Mouse (Mus musculus) liver, postnatal 0 days (tissue): ENCODE results near the gene Usp5. TPM values are rescaled to one million over a fixed set of nuclear protein-coding genes. Genes with fewer than 3 reads are reported as not detected.

Source experiments
- ATAC-seq: fragments of 200-750 bp; cut with Nextera tagmentation; 2 replicates; pipeline ENCODE4 v1.8.0; 2017; ENCODE audit warnings: mild to moderate bottlenecking, moderate library complexity
- DNase-seq: peaks from one replicate; pipeline ENCODE4 v3.0.0-alpha.2; 2016
- H3K27ac ChIP-seq: fragments of 300-500 bp; sonication (generic); 2 replicates; pipeline ENCODE4 v1.5.1; 2014; ENCODE audit warnings: antibody characterized with exemption, moderate library complexity, mild to moderate bottlenecking, low read depth
- H3K27me3 ChIP-seq: fragments of 300-500 bp; sonication (generic); 2 replicates; pipeline ENCODE4 v1.6.1; 2014; ENCODE audit warnings: low read length, control low read depth, mixed read lengths; ENCODE audit not compliant: insufficient read depth
- H3K36me3 ChIP-seq: fragments of 300-500 bp; sonication (generic); replicated peaks from 2 replicates; pipeline ENCODE4 v1.6.1; 2014; ENCODE audit warnings: mild to moderate bottlenecking, control low read depth, low read length, moderate library complexity, mixed read lengths; ENCODE audit not compliant: insufficient read depth
- H3K4me1 ChIP-seq: fragments of 300-500 bp; sonication (generic); 2 replicates; pipeline ENCODE4 v1.6.1; 2014; ENCODE audit warnings: antibody characterized with exemption, mild to moderate bottlenecking, control low read depth; ENCODE audit not compliant: insufficient read depth
- H3K4me2 ChIP-seq: fragments of 300-500 bp; sonication (generic); 2 replicates; pipeline ENCODE4 v1.6.1; 2014; ENCODE audit warnings: low read depth, mild to moderate bottlenecking, low read length, moderate library complexity, mixed read lengths
- H3K4me3 ChIP-seq: fragments of 300-500 bp; sonication (generic); 2 replicates; pipeline ENCODE4 v1.5.1; 2014; ENCODE audit warnings: low read depth, low read length
- H3K9ac ChIP-seq: fragments of 300-500 bp; sonication (generic); replicated peaks from 2 replicates; pipeline ENCODE4 v1.6.1; 2014; ENCODE audit warnings: mild to moderate bottlenecking, moderate library complexity
- H3K9me3 ChIP-seq: fragments of 300-500 bp; sonication (generic); 2 replicates; pipeline ENCODE4 v1.6.1; 2016; ENCODE audit warnings: mild to moderate bottlenecking, control low read depth, low read length, mixed read lengths
- CTCF ChIP-seq: sonication (generic); IDR thresholded peaks from 2 replicates; pipeline ENCODE4 v1.5.1; 2016; ENCODE audit warnings: antibody characterized with exemption, low read depth
- EP300 ChIP-seq: IDR thresholded peaks from 2 replicates; pipeline ENCODE4 v1.6.1; 2016; ENCODE audit warnings: antibody characterized with exemption, low read depth, mild to moderate bottlenecking
- WGBS: fragments of 180-500 bp; shearing (Covaris S2); extraction: QIAGEN DNeasy Blood & Tissue Kit; methylation state at CpG from one replicate; pipeline ENCODE4 v1.1.7; 2014; ENCODE audit not compliant: insufficient replicate concordance; 5-methylcytosine and 5-hydroxymethylcytosine counted together
- polyA plus RNA-seq: library from polyadenylated mRNA; unstranded; fragments of >200 nt; fragmentation: Nextera tagmentation; extraction: Ambion mirVana; gene quantifications from 2 replicates; pipeline ENCODE4 v1.2.1, GENCODE M21; 2015

Gene Usp5
- polyA plus RNA-seq, 1 experiment from 2014 or later, result 36.6 TPM

- H3K4me1 ChIP-seq, result peaks cover 9% of the 10 kb centered on the region
- peak overlapping the region; percentile 82 for H3K4me2 ChIP-seq
- TF ChIP-seq CTCF, result no peak
- TF ChIP-seq EP300, result no peak
- no peak overlapping the region for H3K27ac ChIP-seq
- 2% methylated on average over 7 of the region's 16 CpGs for WGBS
- ATAC-seq (peak; percentile 28; the same call in 1 of the 2 replicates), DNase-seq (no peak)
- H3K36me3 ChIP-seq, result no peaks in the 10 kb centered on the region
- H3K27me3 ChIP-seq, result peaks cover 64% of the 10 kb centered on the region
- peak overlapping the region; percentile 45 for H3K4me3 ChIP-seq
- H3K9ac ChIP-seq, result no peak overlapping the region; the same call in 1 of the 2 replicates
- H3K9me3 ChIP-seq, result no peaks in the 10 kb centered on the region
These were observed 33.9 kb upstream of the Usp5 start for GRCm38 (mm10) chr6:124863125-124863657.

- Histone ChIP-seq H3K36me3 (no peaks in the 10 kb centered on the region), H3K27ac (no peak overlapping the region), H3K9ac (no peak overlapping the region), H3K9me3 (no peaks in the 10 kb centered on the region), H3K4me1 (peaks cover 9% of the 10 kb centered on the region), H3K4me3 (no peak overlapping the region), H3K27me3 (peaks cover 70% of the 10 kb centered on the region), H3K4me2 (no peak overlapping the region)
- TF ChIP-seq EP300 (no peak), CTCF (no peak)
- DNase-seq (no peak), ATAC-seq (no peak)
- 24% methylated on average over 8 of the region's 8 CpGs for WGBS
These were observed 33.3 kb upstream of the Usp5 start for GRCm38 (mm10) chr6:124862406-124863124.

DNA sequence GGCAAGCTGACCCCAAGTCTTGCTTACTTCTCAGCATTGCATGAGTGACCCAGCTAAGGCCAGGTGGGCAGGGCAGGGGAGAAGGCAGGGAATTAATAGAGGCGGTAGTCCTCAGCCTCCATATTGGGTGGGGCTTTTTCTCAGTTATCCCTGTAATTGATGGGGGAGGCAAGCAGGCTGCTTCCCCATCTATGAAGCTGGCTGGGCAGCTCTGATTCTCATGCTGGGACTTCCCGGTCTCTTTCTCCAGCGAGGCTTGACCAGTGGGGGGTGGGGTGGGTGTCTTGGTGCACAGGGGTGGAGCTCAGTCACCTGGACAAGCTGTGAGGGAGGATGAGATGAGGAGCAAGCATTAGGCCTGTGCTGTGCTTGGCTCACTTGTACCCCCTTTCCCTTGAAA lies 32.5 kb upstream of the Usp5 start:
- Histone ChIP-seq H3K36me3 (no peaks in the 10 kb centered on the region), H3K27ac (no peak overlapping the region), H3K4me3 (no peak overlapping the region), H3K9me3 (no peaks in the 10 kb centered on the region), H3K4me2 (no peak overlapping the region), H3K4me1 (peaks cover 13% of the 10 kb centered on the region), H3K9ac (no peak overlapping the region), H3K27me3 (peaks cover 77% of the 10 kb centered on the region)
- 54% methylated on average over 3 of the region's 3 CpGs for WGBS
- DNase-seq, result no peak
- no peak for ATAC-seq
- no peak for TF ChIP-seq CTCF
- no peak for TF ChIP-seq EP300

DNA sequence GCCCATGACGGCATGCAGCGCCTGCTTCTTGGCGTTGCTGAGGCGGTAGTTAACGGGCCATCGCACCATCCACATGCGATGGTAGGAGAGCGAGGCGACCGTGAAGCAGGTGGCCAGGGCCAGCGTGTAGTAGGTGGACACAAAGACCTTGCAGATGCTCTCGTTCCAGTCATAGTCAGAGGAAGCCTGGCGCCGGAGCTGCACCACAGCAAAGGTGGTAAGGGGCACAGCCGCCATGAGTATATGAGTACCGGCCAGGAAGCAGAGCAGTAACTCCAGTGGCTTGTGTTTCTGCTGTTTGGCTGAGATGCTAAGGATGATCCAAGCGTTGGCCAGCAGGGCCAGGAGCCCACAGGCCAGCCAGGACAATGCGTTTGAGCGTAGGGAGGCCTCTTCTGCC lies 32.0 kb upstream of the Usp5 start:
- H3K36me3 ChIP-seq, result no peaks in the 10 kb centered on the region
- H3K4me2 ChIP-seq, result no peak overlapping the region
- ATAC-seq (no peak), DNase-seq (no peak)
- no peak overlapping the region for H3K4me3 ChIP-seq
- H3K9ac ChIP-seq, result no peak overlapping the region
- peaks cover 13% of the 10 kb centered on the region for H3K4me1 ChIP-seq
- TF ChIP-seq EP300, result no peak
- no peaks in the 10 kb centered on the region for H3K9me3 ChIP-seq
- H3K27ac ChIP-seq, result no peak overlapping the region
- peaks cover 82% of the 10 kb centered on the region for H3K27me3 ChIP-seq
- WGBS, result 81% methylated on average over 18 of the region's 19 CpGs

DNA sequence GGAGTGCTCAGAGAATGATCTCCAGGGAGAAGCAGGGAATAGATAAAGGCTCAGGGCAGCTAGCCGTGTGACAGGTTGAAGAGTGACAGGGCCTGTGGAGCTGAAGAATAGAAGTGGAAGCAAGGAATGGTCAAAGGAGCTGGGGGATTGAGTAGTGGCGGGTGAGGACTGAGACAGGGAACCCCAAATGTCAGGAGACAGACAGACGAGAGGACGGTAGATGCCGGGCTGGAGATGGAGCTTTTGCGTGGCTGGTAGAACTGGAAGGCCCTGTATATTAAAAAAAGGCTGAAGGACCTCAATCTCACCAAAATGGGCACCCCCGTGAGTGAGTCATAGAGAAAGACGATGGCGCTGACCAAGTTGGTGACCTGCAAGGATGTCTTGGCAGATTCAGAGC lies 31.2 kb upstream of the Usp5 start:
- no peaks in the 10 kb centered on the region for H3K9me3 ChIP-seq
- no peak for ATAC-seq
- TF ChIP-seq CTCF (no peak), EP300 (no peak)
- H3K27ac ChIP-seq, result no peak overlapping the region
- WGBS, result 81% methylated on average over 9 of the region's 9 CpGs
- no peak overlapping the region for H3K4me3 ChIP-seq
- H3K9ac ChIP-seq, result no peak overlapping the region
- no peak for DNase-seq
- H3K27me3 ChIP-seq, result peaks cover 88% of the 10 kb centered on the region
- no peak overlapping the region for H3K4me2 ChIP-seq
- peaks cover 13% of the 10 kb centered on the region for H3K4me1 ChIP-seq
- H3K36me3 ChIP-seq, result no peaks in the 10 kb centered on the region

GRCm38 (mm10) chr6:124859725-124860124 lies 30.4 kb upstream of the Usp5 start:
- no peak overlapping the region for H3K4me2 ChIP-seq
- H3K9ac ChIP-seq, result no peak overlapping the region
- no peaks in the 10 kb centered on the region for H3K36me3 ChIP-seq
- WGBS, result 6% methylated on average over 12 of the region's 12 CpGs
- no peak overlapping the region for H3K27ac ChIP-seq
- H3K27me3 ChIP-seq, result peaks cover 86% of the 10 kb centered on the region
- TF ChIP-seq CTCF (peak; percentile 89), EP300 (no peak)
- DNase-seq (peak; percentile 85), ATAC-seq (0 out of 2 replicates have a peak, but pooled peaks have one; percentile 24)
- peaks cover 13% of the 10 kb centered on the region for H3K4me1 ChIP-seq
- H3K9me3 ChIP-seq, result no peaks in the 10 kb centered on the region
- H3K4me3 ChIP-seq, result no peak overlapping the region
